Mouse (Mus musculus) embryonic fibroblast, embryonic 13.5 days (primary cell): Measurements from ENCODE around the gene Mast1. TPM values are rescaled to one million over a fixed set of nuclear protein-coding genes. Genes with fewer than 3 reads are reported as not detected.

Source experiments
- H3K27ac ChIP-seq: 2 replicates; pipeline ENCODE4 v1.5.1; 2012; ENCODE audit warnings: low read length, control low read depth, inconsistent platforms; ENCODE audit not compliant: insufficient read depth
- H3K4me1 ChIP-seq: 2 replicates; pipeline ENCODE4 v1.6.1; 2011; ENCODE audit warnings: low read length; ENCODE audit not compliant: control insufficient read depth, insufficient read depth
- H3K4me3 ChIP-seq: 2 replicates; pipeline ENCODE4 v1.5.1; 2011; ENCODE audit warnings: mild to moderate bottlenecking, control low read depth, low read length; ENCODE audit not compliant: insufficient read depth
- CTCF ChIP-seq: IDR thresholded peaks from 2 replicates; pipeline ENCODE4 v1.5.1; 2011; ENCODE audit warnings: mild to moderate bottlenecking, control low read depth, low read length, moderate library complexity, borderline replicate concordance; ENCODE audit not compliant: insufficient read depth
- POLR2A ChIP-seq: IDR thresholded peaks from 2 replicates; pipeline ENCODE4 v1.6.1; 2011; ENCODE audit warnings: low read depth, mild to moderate bottlenecking, control low read depth, low read length, moderate library complexity
- polyA plus RNA-seq: library from polyadenylated mRNA; stranded (reverse); fragments of >200 nt; gene quantifications from 2 replicates; pipeline ENCODE4 v1.2.4, GENCODE M21; 2011; ENCODE audit warnings: low read depth; ENCODE audit not compliant: missing spikeins, insufficient read length

Gene Mast1
- polyA plus RNA-seq, 1 experiment = not detected

- H3K4me3 ChIP-seq = no peak overlapping the region
- no peaks in the 10 kb centered on the region for H3K4me1 ChIP-seq
- H3K27ac ChIP-seq = no peak overlapping the region
- TF ChIP-seq CTCF = no peak
Measured at GRCm38 (mm10) chr8:84943699-84944098, 6.5 kb upstream of the Mast1 start.

- Histone ChIP-seq H3K4me3 (no peak overlapping the region), H3K27ac (no peak overlapping the region), H3K4me1 (0 out of 2 replicates have a peak, but pooled peaks cover 3% of the 10 kb centered on the region)
- TF ChIP-seq POLR2A = no peak
Measured at GRCm38 (mm10) chr8:84937620-84938485, 694 bp upstream of the Mast1 start.

- H3K27ac ChIP-seq = no peak overlapping the region
- no peak overlapping the region for H3K4me3 ChIP-seq
Measured at GRCm38 (mm10) chr8:84936041-84936961, 858 bp downstream of the Mast1 start.

GRCm38 (mm10) chr8:84935489-84935888, 1.7 kb downstream of the Mast1 start:
- Histone ChIP-seq H3K4me3 (no peak overlapping the region), H3K4me1 (0 out of 2 replicates have a peak, but pooled peaks cover 3% of the 10 kb centered on the region), H3K27ac (no peak overlapping the region)
- no peak for TF ChIP-seq CTCF

More at GRCm38 (mm10) chr8:84936041-84936961, 858 bp downstream of the Mast1 start:
- TF ChIP-seq CTCF (no peak), POLR2A (no peak)
- H3K4me1 ChIP-seq = 0 out of 2 replicates have a peak, but pooled peaks cover 3% of the 10 kb centered on the region

GRCm38 (mm10) chr8:84934860-84935259, 2.3 kb downstream of the Mast1 start:
- no peak overlapping the region for H3K27ac ChIP-seq
- TF ChIP-seq POLR2A (no peak), CTCF (no peak)
- 0 out of 2 replicates have a peak, but pooled peaks cover 3% of the 10 kb centered on the region for H3K4me1 ChIP-seq
- no peak overlapping the region for H3K4me3 ChIP-seq

- TF ChIP-seq CTCF (no peak), POLR2A (no peak)
- H3K27ac ChIP-seq = no peak overlapping the region
Measured at GRCm38 (mm10) chr8:84933767-84934559, 3.2 kb downstream of the Mast1 start.

GRCm38 (mm10) chr8:84930582-84930981, 6.6 kb downstream of the Mast1 start:
- TF ChIP-seq POLR2A = no peak
- no peak for TF ChIP-seq CTCF
- H3K4me3 ChIP-seq = no peak overlapping the region

More at GRCm38 (mm10) chr8:84933767-84934559, 3.2 kb downstream of the Mast1 start:
- H3K4me1 ChIP-seq = 0 out of 2 replicates have a peak, but pooled peaks cover 3% of the 10 kb centered on the region
- H3K4me3 ChIP-seq = no peak overlapping the region

GRCm38 (mm10) chr8:84928456-84929306, 8.5 kb downstream of the Mast1 start:
- H3K4me3 ChIP-seq = no peak overlapping the region
- TF ChIP-seq POLR2A (no peak), CTCF (peak; percentile 97)
- H3K27ac ChIP-seq = no peak overlapping the region
- H3K4me1 ChIP-seq = no peaks in the 10 kb centered on the region

More at GRCm38 (mm10) chr8:84930582-84930981, 6.6 kb downstream of the Mast1 start:
- Histone ChIP-seq H3K4me1 (no peaks in the 10 kb centered on the region), H3K27ac (no peak overlapping the region)

- no peaks in the 10 kb centered on the region for H3K4me1 ChIP-seq
- H3K4me3 ChIP-seq = no peak overlapping the region
- TF ChIP-seq POLR2A = no peak
- TF ChIP-seq CTCF = no peak
- no peak overlapping the region for H3K27ac ChIP-seq
Measured at GRCm38 (mm10) chr8:84927513-84927912, 9.6 kb downstream of the Mast1 start.
